Mouse (Mus musculus): ENCODE results near the gene Scn8a. TPM values are rescaled to one million over a fixed set of nuclear protein-coding genes. Genes with fewer than 3 reads are reported as not detected.

Scn8a gene
- total RNA-seq, 1 experiment from 2014 or later = 4.2 TPM

- DNase-seq = peak; percentile 66
Observed at GRCm38 (mm10) chr15:101074067-101074466, 204.4 kb downstream of the Scn8a start.

- DNase-seq = no peak
Observed at GRCm38 (mm10) chr15:101075150-101075549, 205.5 kb downstream of the Scn8a start.

GRCm38 (mm10) chr15:101075656-101076055 is 206.0 kb downstream of the Scn8a start:
- DNase-seq = no peak

GRCm38 (mm10) chr15:101076071-101077000 is 206.7 kb downstream of the Scn8a start:
- no peak for DNase-seq

GRCm38 (mm10) chr15:101077001-101077812 is 207.5 kb downstream of the Scn8a start:
- peak; percentile 40 for DNase-seq

- peak; percentile 75 for DNase-seq
Observed at GRCm38 (mm10) chr15:101077813-101078730, 208.4 kb downstream of the Scn8a start, which contains the start of gene Fignl2. Gene Fignl2, minus strand, starts transcription at chr15:101078567.

GRCm38 (mm10) chr15:101078731-101079156 is 209.1 kb downstream of the Scn8a start:
- DNase-seq = peak; percentile 97

- DNase-seq = peak; percentile 65
Observed at GRCm38 (mm10) chr15:101080031-101080520, 210.4 kb downstream of the Scn8a start.

GRCm38 (mm10) chr15:101081035-101081548 is 211.4 kb downstream of the Scn8a start:
- DNase-seq = peak; percentile 40

- no peak for DNase-seq
Observed at GRCm38 (mm10) chr15:101082236-101082635, 212.6 kb downstream of the Scn8a start.

- DNase-seq = no peak
Observed at GRCm38 (mm10) chr15:101084499-101084898, 214.8 kb downstream of the Scn8a start.

GRCm38 (mm10) chr15:101086451-101086850 is 216.8 kb downstream of the Scn8a start:
- no peak for DNase-seq

GRCm38 (mm10) chr15:101086956-101087355 is 217.3 kb downstream of the Scn8a start:
- DNase-seq = peak; percentile 93

GRCm38 (mm10) chr15:101088291-101088690 is 218.6 kb downstream of the Scn8a start:
- no peak for DNase-seq

- no peak for DNase-seq
Observed at GRCm38 (mm10) chr15:101091551-101091950, 221.9 kb downstream of the Scn8a start.

- no peak for DNase-seq
Observed at GRCm38 (mm10) chr15:101092121-101092828, 222.6 kb downstream of the Scn8a start.

- peak; percentile 85 for DNase-seq
Observed at GRCm38 (mm10) chr15:101092829-101093648, 223.4 kb downstream of the Scn8a start.

- no peak for DNase-seq
Observed at GRCm38 (mm10) chr15:101093988-101094387, 224.3 kb downstream of the Scn8a start.

- DNase-seq = no peak
Observed at GRCm38 (mm10) chr15:101094979-101095378, 225.3 kb downstream of the Scn8a start.

- no peak for DNase-seq
Observed at GRCm38 (mm10) chr15:101095392-101095791, 225.7 kb downstream of the Scn8a start.
